Mouse (Mus musculus) v-Abl transformed pro-B cells (cell line): ENCODE measurements around the gene Fam117b.

Experiments
- in situ Hi-C, 2 experiments: fragments of 400-800 bp; cut with MboI; formaldehyde crosslinking; loops; one replicate each; pipeline ENCODE4 v1.15.1; 2025; ENCODE audit not compliant: unreplicated experiment in 2 of 2

Fam117b gene

DNA sequence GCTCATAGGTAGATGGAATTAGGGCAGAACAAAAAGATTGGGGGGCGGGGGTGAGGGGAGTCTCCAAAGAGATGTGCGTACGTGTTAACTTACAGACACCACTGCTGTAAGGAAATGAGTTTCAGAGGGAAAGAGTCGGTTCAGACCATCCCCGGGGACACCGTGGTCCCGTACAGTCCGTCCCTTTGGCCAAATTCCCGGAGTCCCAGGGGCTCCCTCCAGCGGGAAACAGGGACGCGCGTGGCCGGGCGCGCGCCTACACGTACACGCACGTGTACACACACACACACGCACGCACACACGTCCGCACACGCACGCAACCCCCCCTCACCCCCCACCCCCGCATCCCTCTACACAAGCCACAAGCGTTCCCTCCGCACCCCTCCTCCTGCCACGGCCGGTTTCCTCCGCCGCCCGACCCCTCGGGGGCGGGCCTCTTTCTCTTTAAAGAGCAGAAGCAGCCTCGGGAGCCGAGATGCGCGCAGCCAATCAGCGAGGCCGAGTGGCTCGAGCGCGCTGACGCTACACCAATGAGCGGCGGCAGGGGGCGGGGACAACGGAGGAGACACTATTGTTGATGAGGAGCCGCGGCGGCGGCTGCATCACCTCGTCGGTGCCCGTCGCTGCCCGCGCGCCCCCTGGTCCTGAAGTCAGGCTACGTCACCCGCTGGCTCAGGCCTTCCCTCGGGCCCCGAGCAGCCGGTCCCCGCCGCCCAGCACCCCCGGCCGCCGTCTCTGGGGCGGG is at the start of gene Fam117b:
Fam117b (plus strand) TSS at position 594 of the 745 bp plus-strand sequence.
- in situ Hi-C loops, result loop anchor here in 1 of 2 experiments (10.0 kb wide), 1 partner anchor 182 kb away; the partner anchor contains the start of genes Carf and Wdr12

- in situ Hi-C loops, result no loop called here
Measured at GRCm38 (mm10) chr1:59868041-59868440, 44.8 kb upstream of the Fam117b start.

DNA sequence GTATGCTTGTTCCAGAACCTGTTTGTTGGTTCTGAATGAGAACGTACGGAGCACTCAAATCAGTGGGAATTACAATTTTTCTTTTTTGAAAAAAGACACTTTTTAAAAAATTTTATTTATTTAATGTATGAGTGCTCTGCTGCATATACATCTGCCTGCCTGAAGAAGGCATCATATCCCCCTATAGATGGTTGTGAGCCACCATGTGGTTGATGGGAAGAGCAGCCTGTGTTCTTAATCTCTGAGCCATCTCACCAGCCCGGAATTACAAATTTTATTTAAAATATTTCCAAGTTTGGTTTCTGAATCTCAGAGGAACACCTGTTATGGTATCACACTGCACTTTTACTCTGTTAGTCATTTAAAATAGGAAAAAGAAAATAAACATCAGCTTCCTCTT is 38.8 kb upstream of the Fam117b start:
- in situ Hi-C loops, result loop anchor here in 1 of 2 experiments (10.0 kb wide), 2 partner anchors 661 to 991 kb away; no protein-coding TSS in a partner anchor

GRCm38 (mm10) chr1:59878098-59878497 is 34.7 kb upstream of the Fam117b start:
- in situ Hi-C loops, result loop anchor here in 1 of 2 experiments (5.0 to 10.0 kb wide), 3 partner anchors 399 to 987 kb away; no protein-coding TSS in a partner anchor

GRCm38 (mm10) chr1:59883349-59884134 is 29.3 kb upstream of the Fam117b start:
- in situ Hi-C loops, result loop anchor here (5.0 to 10.0 kb wide), 4 partner anchors 224 to 1071 kb away; no protein-coding TSS in a partner anchor

- in situ Hi-C loops, result loop anchor here (5.0 to 10.0 kb wide), 6 partner anchors 220 to 1070 kb away; no protein-coding TSS in a partner anchor
Measured at GRCm38 (mm10) chr1:59886899-59887298, 25.9 kb upstream of the Fam117b start.

GRCm38 (mm10) chr1:59888018-59888417 is 24.8 kb upstream of the Fam117b start:
- in situ Hi-C loops, result loop anchor here (5.0 to 10.0 kb wide), 6 partner anchors 219 to 1069 kb away; no protein-coding TSS in a partner anchor

DNA sequence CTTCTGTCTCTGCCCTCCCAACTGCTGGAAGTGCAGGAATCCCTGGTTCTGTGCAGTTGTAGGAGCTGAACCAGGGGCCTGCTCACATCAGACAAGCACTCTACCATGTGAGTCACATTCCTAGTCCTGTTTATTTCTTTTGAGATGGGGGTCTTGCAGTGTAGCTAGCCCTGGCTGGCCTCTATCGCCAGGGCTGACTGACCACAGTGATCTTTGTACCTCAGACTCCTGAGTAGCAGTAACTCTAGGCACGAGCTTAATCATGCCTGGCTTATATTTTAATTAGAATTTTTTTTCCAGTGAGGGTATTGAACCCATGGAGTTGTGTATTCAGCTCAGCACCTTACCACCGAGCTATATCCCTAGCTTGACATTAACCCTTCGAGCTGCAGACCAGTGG is 21.6 kb upstream of the Fam117b start:
- in situ Hi-C loops, result no loop called here

DNA sequence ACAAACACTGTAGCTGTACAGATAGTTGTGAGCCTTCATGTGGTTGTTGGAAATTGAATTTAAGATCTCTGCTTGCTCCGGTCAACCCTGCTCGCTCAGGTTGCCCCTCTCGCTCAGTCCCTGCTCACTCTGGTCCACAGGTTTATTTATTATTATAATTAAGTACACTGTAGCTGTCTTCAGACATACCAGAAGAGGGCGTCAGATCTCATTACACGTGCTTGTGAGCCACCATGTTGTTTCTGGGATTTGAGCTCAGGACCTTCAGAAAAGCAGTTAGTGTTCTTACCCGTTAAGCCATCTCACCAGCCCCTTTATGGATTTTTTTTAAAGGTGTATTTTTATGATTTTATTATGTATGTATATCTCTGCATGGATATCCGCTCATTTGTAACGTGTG is 20.0 kb upstream of the Fam117b start:
- in situ Hi-C loops, result no loop called here

DNA sequence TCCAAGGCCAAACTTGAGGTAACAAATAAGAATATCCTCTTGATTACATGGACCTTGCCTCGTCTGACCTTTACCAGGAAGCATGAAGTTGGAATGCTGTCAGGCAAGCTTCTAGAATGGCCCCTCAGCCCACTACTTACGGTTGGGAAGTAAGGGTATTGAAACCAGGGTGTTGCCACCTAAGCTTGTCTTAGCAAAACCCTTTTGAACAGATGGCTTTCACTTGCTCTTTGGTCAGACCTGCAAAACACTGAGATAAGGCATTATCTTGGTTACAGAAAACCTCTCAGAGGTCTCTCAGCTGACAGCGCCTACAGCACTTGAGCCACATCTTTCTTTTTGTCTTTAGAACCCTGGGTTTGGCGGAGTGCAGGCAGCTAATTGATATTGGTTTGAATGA is 18.8 kb upstream of the Fam117b start:
- in situ Hi-C loops, result no loop called here

GRCm38 (mm10) chr1:59895456-59895855 is 17.4 kb upstream of the Fam117b start:
- in situ Hi-C loops, result no loop called here

DNA sequence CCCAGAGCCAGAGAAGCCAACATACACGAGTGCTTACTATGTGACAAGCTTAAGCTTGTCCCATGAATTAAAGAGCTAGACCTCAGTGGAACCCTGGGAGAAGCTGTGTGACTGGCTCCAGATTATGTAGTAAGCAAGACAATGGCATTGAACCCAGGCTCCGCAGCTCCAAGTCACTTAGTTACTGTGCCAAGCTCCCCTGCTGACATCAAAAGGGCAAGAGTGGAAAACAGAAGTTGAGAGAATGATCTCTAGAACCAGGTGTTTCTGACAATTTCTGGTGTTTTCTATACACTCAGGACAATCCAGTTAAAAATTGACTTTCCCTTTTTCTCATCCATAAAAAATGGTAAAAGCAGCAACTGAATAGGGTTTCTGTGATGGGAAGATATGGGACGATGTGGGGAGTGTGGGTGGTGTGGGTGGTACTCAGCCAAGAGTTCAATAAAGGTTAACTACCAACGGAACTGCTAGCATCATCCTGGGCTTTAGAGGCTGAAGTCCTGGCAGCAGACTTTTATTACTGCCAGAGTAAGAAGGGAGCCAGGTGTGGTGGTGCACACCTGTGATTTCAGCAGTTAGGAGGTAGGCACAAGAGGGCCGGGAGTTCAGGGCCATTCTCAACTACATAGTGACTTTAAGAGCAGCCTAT is 15.5 kb upstream of the Fam117b start:
- in situ Hi-C loops, result no loop called here

DNA sequence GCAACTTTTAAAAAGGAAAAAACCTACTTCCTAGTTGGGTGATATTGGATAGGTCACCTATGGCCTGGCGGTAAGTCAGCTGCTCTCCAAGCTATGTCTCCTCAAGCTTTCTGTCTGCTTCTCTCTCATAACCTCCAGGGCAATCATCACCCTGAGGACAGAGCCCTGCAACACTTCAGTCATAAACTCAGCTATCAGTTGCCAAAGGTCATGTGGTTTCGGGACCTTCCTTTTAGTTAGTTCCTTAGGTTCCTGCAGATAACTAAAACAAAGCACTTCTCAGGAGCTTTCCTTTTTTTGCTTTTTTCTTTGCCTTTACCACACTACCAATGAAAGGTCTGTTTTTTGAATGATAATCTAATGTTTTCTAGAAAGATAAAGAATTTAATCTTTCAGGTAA is 13.1 kb upstream of the Fam117b start:
- in situ Hi-C loops, result no loop called here

DNA sequence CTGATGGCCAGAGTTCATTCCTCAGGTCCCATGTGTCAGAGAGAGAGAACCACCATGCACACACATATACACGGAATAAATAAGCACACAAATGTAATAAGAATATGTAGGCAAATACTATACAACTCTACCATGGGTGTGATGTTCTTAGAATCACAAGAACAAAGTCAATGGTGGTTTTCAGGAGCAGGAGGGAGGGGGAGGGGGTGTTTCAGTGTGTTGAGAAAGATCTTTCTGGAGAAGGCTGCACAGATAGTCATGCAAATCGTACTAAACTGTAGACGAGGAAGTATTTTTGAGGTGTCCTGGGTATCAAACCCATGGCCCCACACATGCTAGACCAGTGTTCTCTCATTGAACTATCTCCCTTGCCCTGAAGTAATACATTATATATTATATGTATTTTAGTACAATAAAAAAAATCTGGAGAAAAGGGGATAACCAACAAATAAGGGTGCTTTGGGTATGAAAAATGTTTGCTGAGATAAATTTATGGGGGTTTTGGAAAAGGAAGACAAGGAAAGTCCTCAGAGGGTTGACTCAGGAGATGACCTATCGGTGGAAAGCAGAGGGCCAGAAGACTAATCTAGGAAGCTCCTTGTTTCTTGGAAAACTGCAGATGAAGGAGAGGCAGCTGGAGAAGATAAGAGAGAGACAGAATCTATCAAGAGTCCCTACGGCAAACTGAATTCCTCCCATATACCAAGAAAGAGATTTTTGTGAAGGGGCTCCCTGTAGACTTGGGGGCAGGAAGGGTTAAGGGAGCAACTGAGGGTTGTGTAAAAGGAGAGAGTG is 11.5 kb upstream of the Fam117b start:
- in situ Hi-C loops, result no loop called here

- in situ Hi-C loops, result no loop called here
Measured at GRCm38 (mm10) chr1:59902634-59903033, 10.2 kb upstream of the Fam117b start.

DNA sequence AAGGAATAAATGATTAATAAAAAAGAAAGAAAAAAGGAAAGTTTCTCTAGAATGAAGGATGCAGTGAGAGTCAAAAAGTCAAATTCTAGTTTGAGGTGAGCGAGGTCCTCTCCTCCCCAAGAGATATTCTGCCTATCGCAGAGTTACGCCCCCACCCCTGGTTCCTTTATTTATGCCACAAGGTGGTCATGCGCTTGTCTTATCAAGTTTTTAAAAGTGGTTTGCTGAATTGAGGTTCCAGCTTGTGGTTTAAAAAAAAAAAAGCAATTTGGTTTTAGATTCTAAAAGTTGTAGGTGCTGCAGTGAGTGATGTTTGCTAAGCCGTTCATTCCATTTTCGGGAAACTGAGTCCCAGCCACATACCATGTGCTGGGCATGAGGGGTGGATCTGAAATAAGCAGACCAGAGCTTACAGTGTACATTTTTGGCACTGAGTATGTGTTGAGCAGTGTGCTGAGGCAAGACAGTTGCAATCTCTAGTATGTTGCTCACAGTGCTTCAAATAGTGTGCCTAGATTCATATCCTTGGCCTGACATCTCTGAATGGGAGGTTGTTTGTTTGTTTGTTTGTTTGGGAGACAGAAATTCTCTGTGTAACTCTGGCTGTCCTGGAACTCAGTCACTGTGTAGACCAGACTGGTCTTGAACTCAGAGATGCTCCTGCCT is 8.0 kb upstream of the Fam117b start:
- in situ Hi-C loops, result no loop called here

DNA sequence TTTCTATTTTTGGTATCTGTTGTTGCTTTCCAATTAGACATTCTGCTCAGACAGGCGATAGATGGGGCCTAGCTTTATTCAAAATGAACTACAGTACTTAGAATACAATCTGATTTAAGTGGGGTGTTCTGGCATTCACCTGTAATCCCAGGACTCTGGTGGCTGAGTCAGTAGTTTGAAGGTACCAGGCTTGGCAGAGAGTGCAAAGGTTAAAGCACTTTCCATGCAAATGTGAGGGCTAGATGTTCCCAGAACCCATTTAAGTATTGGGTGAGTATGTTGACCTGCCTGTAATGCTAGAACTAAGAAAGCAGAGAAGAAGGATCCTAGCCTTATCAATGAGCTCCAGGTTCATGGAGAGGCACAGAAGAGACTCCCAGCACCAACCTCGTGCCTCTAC is 6.9 kb upstream of the Fam117b start:
- in situ Hi-C loops, result no loop called here

DNA sequence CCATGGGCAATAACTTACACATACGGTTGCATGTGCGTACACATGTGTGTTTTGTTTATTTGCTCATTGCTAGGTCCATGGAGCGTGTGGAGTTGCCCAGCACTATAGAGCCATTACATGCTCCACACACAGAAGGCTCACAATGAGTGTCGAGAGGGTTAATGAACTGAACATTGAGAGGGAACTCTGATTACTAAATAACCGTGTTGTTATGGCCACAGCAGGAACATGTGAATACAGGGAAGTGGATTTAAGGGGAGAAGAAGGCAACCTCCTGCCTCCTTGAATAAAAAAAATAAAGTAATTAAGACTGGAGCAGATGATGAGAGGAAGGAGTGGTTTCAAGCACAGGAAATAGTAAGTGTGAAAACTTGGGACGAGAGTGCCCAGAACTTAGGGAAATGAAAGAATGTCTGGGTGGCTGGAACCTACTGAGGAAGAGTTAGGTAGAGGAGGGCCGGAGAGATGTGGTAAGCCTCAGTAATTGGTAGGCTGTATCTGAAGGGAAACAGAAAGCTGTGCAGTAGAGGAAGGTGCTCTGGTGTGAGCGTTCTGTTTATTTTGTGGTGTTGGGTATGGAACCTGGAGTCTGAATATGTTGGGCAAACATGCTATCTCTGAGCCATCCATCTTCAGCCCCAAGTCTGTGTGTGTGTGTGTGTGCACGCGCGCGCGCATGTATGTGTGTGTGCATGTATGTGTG is 5.8 kb upstream of the Fam117b start:
- in situ Hi-C loops, result no loop called here

GRCm38 (mm10) chr1:59907700-59908099 is 5.1 kb upstream of the Fam117b start:
- in situ Hi-C loops, result no loop called here
